Mouse (Mus musculus) urinary bladder, adult 2 months (tissue): ENCODE data around the gene Epha7. TPM values are rescaled to one million over a fixed set of nuclear protein-coding genes. Genes with fewer than 3 reads are reported as not detected.
A peak's percentile ranks its signal among the peaks of the same experiment; 100 is the strongest.

Experiments used
- DNase-seq: peaks from one replicate; pipeline ENCODE4 v3.0.0; 2022; ENCODE audit warnings: low spot score
- polyA plus RNA-seq: library from polyadenylated mRNA; depleted of rRNA; stranded (reverse); fragments of >200 nt; gene quantifications from 2 replicates; pipeline ENCODE4 v1.2.3, GENCODE M21; 2012; rRNA removed

Gene Epha7
- 4.0 and 5.4 TPM in 2 replicates for polyA plus RNA-seq

DNA sequence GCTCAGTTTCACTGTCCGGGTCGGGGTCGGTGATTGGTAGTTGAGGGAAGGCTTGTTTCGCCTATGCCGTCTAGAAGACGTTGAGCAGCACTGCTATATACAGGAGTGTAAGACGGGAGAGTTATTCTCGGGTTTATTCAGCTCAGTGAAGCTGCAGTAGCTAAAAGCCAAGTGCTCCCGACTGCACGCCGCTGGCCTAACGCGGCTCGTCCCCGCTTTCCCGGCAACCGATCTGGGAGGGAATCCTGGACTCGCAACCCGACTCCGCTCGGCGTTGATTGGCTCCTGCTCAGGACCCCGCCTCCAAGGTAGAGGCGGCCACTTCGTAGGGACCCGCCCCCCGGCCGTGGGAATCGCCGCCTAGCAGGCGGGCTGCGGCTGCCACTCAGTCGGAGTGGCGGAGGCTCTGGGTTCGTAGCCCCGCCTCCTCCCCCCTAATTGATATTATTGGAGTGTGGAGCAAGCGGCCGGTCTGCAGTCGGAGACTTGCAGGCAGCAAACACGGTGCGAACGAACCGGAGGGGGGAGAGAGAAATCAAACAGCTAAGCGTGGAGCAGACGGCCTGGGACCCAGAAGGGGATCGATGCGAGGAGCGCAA is at the start of gene Epha7:
Gene Epha7 (plus strand): TSS at position 441 of the 599 bp plus-strand sequence.
- DNase-seq = peak; percentile 87

- no peak for DNase-seq
These were observed 29.0 kb upstream of the Epha7 start for GRCm38 (mm10) chr4:28783961-28784360.

DNA sequence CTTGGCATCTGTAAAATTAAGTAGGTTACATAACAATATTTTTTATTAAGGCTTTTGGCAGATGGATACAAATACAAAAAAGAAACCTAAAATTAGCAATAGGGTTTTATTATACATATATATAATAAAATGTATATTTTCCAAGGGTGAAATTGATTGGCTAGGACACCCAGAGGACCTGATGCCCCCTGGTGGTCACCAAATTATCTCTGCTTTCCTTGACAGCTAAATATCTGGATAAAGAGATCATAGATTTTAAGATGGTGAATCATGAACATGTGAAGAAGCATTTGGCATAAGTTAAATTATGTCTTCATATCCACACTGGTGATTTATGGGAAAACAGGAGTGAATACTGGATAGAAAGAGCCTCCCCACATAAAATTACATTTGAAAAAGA is 4.1 kb upstream of the Epha7 start:
- DNase-seq = no peak

GRCm38 (mm10) chr4:28809703-28810102 is 3.2 kb upstream of the Epha7 start:
- no peak for DNase-seq

DNA sequence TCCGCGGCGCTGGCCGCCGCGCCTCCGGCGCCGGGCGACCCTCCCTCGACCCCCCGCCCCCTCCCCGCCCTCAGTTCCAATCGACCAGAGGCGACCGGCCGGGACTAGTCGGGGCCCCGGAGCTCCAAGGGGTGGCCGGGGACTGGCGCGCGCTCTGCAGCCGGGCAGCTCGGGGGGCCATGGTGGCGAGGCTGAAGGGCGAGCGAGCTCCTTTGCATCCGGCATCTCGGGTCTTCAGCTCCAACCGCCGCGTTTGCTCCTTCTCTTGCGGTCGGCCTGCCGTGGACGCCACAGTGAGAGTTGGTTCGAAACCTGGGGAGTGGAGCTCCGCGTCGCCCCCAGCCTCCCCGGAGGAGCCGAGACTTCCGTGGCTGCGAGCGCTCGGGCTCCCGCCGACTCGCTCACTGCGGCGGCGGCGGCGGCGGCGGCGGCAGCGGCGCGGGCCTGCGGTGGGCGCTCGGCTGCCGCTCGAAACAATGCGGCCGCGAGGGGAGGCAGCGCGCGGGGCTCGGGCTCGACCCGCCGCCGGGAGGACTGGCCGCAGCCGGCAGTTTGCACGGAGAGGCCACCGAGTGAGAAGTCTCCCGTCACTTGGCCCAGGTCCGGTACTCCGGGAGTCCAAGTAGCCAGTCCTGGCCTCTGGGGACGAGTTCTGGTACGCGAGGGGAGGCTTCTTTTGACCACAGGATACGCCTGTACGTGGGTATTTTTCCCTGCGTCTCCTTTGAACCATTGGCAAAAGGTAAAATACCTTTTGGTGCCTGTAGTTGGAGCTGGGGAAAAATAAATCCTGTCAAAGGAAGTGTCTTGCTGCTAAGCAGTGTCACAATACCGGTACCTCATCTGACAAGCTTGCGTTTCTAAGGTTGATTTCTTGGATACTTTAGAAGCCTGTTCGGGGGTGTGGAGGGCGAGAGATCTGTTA is 882 bp downstream of the Epha7 start:
- DNase-seq = peak; percentile 39

DNA sequence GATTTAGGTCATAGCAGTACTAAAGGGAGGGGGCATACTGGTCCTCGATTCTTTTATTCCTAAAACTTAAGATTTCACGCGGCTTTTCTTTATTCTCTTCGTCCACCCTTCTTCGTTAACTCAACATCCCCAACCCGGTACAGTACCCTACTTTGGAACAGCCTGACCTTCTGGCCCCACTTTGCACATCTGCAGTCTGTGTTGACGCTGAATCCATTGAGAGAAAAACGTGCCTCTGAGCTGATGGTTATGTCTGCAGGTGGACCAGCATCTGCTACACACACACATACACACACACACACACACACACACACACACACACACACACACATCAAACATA is 1.5 kb downstream of the Epha7 start:
- no peak for DNase-seq

DNA sequence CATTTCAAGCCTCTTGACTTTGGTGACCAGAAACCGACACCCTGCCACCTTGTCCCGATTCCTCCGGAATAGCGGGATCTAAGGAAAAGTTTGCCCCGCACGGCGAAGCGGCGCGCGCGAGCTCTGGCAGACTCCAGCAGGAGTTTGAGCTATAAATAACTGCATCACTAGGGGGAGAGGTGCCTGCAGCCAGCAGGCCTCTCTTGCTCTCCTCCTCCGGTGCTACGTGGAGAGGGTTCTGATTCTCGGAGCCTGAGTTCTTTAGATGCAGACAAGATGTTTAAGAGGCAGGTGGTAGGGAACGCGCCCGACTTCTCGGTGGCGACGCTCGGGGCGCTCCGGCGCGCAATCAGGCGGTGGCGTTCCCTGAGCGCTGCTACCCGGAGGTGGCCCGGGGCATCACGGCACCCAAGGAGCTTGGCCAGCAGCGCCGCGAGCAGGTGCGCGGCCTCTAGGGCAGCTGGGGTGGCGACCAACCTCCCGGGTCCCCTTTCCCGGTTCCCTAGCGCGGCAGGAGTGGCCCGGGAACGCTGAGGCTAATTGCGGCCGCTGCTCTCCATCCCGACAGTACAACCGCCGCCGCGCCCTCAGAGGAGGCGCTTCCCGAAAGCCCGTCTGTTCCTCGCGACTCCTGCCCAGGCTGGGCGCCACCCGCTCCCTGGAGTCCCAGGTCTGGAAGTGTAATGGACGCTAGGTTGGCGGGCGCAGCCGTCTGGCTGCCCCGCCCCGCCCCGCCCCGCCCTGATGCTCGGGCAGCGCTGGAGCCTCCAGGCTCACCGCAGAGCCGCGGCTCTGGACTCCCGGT is 2.1 kb downstream of the Epha7 start:
- DNase-seq = peak; percentile 49

DNA sequence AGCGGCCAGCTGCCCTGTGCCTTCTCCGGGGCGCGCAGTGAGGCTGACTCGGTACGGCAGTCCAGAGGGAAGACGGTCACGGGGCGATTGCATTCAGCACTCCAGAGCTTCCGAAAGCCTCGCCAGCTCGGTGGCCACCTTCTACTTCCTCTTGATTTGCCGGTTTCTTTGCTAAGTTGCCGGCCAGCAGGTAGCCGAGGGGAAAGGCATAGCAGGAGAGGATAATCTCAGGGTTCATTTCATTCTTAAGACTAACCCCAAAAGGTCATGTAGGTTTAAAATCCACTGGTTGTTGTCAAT is 2.6 kb downstream of the Epha7 start:
- DNase-seq = no peak

GRCm38 (mm10) chr4:28823616-28824015 is 10.7 kb downstream of the Epha7 start:
- no peak for DNase-seq

GRCm38 (mm10) chr4:28824616-28825015 is 11.7 kb downstream of the Epha7 start:
- no peak for DNase-seq

DNA sequence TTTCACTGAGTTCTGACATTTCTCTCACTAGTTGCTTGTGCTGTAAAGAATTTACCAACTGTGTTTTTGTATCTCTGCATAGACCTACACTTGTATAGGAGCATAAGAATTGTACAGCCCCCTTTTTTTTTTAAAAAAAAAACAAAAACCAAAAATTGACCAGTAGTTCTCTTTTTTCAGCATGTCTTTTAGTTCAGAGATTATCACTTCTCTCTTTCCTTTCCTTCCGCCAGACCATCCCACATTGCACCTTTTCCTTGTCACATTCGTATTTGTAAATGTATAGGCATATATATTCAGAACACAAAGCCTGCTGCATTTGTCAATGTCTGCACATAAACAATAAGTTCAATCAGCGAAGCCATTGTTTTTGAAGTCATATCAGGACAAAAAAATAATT is 24.7 kb downstream of the Epha7 start:
- DNase-seq = no peak

DNA sequence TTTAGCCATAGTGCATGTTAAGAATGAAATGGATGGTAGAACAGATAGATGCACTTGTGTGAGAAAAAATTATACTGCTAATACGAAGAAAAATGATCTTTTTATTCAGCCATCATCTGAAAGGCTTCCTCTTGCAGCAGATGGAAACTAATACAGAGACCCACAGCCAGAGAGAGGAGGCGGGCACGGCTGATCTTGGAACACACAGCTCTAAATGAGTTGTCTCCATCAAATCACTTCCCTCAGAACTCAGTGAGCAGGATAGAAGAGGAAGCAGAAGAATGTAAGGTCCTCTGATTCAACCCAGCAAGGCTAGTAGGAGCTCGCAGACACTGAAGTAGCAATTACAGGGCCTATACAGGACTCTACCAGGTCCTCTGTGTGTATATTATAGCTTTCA is 33.4 kb downstream of the Epha7 start:
- DNase-seq = no peak

DNA sequence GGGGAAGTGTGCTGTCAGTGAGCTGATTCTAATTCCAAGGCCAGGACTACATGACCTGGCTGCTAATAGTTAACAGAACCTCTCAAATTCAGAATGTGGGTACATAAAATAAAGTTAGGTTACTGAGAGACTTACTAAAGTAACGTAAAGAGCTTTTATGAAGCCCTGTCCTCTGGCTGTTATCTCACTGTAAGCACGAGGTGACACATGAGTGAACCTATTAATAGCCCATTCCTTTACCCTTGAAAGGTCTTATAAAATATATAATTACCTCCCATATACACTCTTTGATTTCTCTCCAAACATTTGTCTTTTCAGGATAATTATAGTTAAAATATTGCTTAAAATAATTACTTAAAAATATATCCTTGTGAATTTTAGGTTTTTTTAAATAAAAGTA is 37.5 kb downstream of the Epha7 start:
- DNase-seq = no peak

DNA sequence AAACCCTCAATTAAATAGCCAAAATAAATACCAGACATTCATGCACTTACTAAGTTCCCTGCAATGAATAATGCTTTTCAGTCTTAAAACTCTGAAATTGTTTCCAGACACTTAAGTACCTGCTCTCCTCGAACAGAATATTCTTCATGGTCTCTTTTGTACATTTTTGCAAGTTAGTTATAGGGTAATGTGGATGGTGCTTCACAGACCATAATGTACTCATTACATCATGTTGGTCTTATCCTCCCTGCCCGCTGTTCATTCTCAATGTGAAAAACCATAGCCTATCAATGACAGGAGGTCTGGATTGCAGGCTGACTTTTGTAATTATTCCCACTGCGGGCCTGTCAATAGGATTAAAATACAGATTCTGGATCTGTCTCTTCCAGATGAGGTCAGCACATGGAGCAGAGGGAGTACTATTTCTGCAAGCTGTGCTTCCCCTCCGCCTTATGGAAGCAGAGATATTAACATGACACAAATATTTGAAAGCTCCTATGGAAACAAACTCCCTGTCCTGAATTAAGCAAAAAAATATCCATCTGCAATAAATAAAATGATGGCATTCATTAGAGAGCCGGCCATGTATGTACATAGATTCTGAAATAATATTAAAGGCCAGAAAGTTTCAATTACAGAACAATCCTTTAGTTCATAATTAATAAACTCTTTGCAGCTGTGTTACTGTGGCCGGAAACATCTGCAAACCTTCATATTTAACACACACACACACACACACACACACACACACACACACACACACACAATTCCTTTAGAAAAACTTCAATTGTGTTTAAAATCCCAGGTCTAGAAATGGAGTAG is 50.1 kb downstream of the Epha7 start:
- DNase-seq = no peak

DNA sequence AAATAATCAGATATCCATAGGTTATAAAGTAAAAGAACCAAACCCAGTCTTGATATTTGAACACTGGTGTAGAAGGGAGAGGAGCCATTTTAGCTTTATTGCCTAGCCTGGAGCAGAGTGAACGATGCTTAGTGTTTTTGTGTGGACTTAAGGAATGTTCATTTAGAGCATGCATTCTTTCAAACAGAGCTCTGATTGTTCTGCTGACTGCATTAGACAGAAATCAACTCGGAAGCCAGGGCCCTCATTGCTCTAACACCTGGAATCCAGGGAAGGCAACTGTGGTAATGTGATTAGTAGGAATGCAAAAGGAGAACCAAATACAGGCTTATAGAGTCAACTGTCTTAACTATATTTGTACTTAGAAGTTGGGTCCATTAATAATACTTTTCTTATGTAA is 53.5 kb downstream of the Epha7 start:
- no peak for DNase-seq

DNA sequence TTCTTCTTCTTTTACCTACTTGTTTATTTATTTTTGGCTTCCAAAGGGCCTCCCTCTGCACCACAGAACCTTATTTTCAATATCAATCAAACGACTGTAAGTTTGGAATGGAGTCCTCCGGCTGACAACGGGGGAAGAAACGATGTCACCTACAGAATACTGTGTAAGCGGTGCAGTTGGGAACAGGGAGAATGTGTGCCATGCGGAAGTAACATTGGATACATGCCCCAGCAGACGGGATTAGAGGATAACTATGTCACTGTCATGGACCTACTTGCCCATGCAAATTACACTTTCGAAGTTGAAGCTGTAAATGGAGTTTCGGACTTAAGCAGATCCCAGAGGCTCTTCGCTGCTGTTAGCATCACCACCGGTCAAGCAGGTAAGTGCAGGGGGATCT is 58.7 kb downstream of the Epha7 start:
- no peak for DNase-seq

DNA sequence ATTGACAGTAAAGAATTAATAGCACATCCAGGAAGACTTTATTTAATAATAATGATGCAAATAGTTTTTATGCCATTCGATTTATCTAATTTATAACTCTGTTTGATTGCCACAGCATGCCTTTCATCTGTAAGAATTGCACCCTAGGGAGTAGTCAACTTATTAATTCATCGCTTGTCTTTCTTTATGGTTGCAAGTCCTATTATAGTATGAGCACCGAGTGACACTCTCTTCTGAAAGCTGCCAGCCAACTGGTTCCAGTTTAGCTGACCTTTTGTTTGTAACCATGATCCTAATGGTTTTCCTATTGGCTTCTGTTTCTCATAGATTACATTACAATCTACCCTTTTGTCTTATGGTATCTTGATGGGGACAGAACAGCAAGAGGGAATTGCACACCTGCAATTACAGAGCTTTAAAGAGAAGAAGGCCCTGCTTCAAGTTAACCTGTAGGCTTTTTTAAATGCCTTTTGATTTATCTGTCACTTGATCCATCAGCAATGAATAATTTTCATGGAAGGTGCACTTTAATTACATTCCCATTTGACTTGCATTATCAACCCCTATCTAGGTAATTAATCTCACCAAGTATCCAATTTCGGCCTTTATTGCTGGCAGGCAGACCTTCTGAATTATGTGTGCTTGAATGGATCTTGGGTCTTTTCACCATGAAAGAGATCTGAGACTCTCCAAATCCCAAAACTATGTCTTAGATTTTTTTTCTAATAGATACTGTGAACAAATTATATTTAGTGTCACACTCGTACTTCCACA is 68.5 kb downstream of the Epha7 start:
- DNase-seq = no peak

DNA sequence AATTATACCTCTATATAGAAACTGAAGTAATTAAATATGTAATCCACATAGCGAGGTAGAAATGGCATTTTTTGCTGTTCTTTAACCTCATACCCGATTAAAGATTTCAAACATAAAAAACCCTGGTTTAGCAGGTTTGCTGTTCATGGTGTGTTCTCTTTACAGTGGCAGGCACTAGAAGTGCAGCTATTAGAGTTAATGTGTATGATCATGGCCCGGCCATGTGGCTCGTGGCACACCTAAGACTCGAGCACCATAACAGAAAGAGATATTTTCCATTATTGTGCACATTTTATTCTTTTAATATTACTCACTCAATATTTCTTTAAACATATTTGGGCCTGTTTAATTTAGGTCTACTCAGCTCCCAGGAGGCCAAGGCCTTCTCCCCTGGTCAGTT is 76.7 kb downstream of the Epha7 start:
- no peak for DNase-seq

DNA sequence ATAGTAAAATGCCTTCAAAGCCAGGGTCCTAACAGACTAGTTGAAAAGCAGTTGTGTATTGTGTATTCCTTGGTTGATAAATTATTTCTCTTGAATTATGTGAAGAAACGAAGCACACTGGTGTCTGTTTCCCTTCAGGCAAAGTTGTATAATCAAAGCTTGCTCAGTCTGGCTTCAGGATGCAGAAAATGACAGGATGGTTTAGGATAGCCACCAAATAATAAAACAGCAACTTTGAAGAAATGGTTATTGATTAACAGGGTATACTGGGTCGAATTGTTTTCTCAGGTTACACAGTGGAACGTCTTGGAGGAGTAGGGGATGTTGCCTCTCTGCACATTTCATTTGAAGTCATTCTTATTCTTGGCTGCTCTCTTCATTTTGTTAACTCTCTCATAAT is 77.2 kb downstream of the Epha7 start:
- no peak for DNase-seq

DNA sequence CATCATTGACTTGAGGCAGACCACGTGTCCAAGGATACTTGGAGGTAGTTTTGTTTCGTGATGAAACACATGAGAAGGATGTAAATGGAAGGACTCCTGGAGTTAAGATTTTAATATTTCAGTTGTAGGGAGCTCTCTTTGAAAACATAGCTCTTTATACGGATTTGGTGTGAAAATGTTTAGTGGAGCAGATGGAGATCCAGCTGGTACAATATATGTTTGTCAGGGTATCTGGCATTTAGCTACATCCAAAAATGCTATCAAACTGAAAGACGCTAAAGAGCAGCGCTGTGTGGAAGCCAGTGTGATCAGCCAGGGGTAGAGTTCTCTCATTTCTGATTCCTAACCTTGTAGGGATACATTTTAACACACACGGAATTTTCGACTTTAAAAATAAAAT is 82.5 kb downstream of the Epha7 start:
- no peak for DNase-seq

GRCm38 (mm10) chr4:28899373-28899772 is 86.4 kb downstream of the Epha7 start:
- no peak for DNase-seq
